Mouse (Mus musculus) naive thymus-derived CD4-positive, alpha-beta T cell, adult 2 months (primary cell): ENCODE measurements at regions not wholly inside any gene's neighbourhood (a gene's known extent, or its start where the extent isn't known, plus 50 kb on each side); places are given as distances from the start of the nearest gene placed in this dataset.

ENCODE experiments used
- DNase-seq: peaks from one replicate; pipeline ENCODE4 v3.0.0-alpha.2; 2011; ENCODE audit warnings: low read depth

GRCm38 (mm10) chr13:110584765-110585164 is 189.9 kb downstream of the Plk2 start:
- no peak for DNase-seq

GRCm38 (mm10) chr13:110594630-110595029 is 199.8 kb downstream of the Plk2 start:
- no peak for DNase-seq

- DNase-seq, result no peak
Measured at GRCm38 (mm10) chr13:110599666-110600065, 204.8 kb downstream of the Plk2 start.

DNA sequence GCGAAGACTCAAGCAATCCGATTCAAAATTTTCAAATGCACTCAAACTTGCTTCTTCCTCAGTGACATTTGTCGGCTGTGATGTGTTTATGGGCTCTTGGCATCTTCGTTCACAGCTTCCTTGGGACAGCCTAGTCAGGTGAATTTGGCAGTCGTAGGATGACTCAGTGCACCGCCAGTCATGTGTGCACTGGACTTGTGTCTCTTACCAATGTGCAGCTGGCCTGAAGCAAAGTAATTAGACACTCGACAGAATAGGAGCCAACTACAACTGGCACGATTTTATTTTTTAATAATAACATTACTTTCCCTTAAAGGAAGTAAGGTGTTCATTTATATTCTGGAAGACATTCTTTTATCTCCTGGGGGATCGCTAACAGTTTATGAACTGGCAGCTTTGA is 205.5 kb downstream of the Plk2 start:
- no peak for DNase-seq

- no peak for DNase-seq
Measured at GRCm38 (mm10) chr13:110601352-110601751, 206.5 kb downstream of the Plk2 start.

- no peak for DNase-seq
Measured at GRCm38 (mm10) chr13:110601840-110602239, 207.0 kb downstream of the Plk2 start.

- DNase-seq, result no peak
Measured at GRCm38 (mm10) chr13:110602894-110603293, 208.0 kb downstream of the Plk2 start.

DNA sequence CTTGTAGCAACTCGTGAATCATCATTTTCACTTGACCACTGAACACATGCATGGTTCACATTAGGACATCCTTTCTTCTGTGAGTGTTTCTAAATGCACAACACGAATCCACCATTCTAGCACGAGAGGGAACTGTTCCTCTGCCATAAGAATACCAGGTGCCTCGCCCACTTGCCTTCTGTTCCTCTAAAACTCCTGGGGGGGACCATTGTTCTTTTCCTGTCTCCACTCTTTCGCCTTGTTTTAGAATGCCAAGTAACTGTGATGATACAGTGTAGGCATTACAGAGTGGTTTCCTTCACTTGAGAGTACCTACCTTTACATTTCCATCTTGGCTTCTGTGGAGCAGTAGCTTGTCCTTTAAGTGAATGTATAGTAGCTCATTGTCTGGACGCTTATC is 224.2 kb downstream of the Plk2 start:
- DNase-seq, result no peak

DNA sequence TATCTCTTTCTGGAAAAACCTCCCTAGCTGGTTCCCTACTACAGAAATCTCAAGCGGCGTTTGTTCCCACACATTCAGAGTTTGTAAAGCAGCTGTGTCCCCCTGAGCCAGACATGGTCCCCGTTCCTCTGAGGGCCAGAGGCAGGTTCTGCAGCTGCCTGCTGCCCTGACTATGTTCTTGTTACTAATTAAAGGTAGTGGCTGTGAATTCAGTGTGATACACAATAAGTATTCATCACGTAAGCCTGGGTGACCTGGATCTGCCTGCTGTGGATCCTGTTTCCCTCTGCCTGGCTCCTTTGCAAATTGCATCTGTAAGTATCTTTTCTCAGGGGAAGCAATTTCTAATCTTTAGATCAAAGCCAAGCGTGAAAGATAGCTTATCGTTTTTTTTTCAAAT is 232.3 kb downstream of the Plk2 start:
- DNase-seq, result no peak

- no peak for DNase-seq
Measured at GRCm38 (mm10) chr13:110627732-110628131, 232.9 kb downstream of the Plk2 start.

- no peak for DNase-seq
Measured at GRCm38 (mm10) chr13:110628201-110628600, 233.4 kb downstream of the Plk2 start.

DNA sequence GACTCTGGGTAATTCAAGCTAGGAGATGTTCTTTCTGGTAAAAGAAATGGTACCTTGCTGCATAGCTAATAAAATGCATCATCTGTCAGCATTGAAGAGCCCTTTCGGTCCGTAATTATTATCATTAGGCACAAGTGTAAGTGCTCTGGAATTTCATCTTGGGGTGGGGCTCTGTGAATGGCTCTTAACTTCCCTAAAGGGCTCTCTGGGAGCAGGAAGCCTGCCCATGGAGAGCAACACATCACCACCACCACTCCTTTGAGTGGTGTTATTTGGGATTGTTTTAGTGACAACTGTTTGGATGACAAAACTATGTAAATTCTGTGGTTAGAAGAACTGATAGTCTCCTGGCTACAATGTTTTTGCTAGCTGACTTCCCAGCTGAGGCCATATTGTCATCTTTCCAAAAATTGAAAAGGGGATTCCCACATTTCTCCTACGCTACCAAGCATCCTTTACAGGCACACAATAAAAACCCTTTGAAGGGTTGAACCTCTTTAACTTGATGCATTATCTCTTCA is 238.5 kb downstream of the Plk2 start:
- no peak for DNase-seq

DNA sequence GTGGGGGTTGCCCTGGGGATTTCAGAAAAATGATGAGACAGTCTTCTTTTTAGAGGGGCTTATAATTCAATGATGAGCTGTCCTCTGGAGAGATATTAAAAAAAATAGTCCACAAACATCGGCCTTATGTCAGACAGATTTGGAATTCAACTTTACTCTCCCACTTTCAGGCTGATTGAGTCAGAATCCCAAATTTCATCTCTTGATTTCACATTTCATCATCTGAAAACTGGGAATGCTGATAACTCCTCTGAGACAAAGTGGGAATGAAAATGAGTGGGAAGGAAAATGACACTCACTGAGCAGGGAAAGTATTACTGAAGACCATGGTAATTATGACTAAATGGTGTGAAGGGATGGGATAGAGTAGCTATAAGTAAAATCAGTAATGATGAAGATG is 239.1 kb downstream of the Plk2 start:
- no peak for DNase-seq

DNA sequence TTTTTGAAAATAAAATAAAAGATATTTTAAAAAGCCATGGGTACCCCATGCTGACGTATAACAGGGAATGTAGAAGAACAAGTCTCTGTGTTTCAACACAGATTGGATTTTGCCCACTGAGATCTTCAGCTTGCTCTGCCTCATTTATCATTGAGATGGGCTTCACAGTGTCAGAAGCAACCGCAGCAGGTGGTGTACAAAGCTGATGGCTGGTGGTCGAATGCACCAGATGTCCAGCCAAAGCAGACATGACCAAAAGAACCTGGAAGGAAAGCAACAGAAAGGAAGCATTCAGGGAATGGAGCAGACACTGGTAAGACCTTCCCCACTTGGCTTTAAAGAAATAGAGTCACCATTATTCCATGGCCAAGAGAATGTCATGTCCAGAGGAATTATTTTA is 247.9 kb downstream of the Plk2 start:
- DNase-seq, result no peak

GRCm38 (mm10) chr13:110643198-110643896 is 248.5 kb downstream of the Plk2 start:
- DNase-seq, result no peak

GRCm38 (mm10) chr13:110643897-110644213 is 249.0 kb downstream of the Plk2 start:
- no peak for DNase-seq

DNA sequence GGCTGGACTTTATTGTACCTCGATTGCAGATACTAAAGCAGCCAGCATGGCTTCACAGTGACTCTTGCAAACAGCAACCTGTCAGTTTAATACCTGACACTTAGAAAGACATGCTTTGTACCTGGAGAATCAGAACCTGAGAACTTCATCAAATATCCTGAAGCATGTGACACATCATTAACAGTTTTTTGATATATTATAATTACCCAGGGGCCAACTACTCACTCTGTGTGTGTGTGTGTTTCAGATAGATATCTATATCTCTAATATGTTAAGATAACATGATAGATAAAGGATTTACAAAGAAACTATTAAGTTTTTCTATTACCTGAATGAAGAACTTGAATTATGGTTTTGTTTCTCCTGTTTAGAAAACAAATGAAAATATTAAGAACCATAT is 254.5 kb downstream of the Plk2 start:
- no peak for DNase-seq

DNA sequence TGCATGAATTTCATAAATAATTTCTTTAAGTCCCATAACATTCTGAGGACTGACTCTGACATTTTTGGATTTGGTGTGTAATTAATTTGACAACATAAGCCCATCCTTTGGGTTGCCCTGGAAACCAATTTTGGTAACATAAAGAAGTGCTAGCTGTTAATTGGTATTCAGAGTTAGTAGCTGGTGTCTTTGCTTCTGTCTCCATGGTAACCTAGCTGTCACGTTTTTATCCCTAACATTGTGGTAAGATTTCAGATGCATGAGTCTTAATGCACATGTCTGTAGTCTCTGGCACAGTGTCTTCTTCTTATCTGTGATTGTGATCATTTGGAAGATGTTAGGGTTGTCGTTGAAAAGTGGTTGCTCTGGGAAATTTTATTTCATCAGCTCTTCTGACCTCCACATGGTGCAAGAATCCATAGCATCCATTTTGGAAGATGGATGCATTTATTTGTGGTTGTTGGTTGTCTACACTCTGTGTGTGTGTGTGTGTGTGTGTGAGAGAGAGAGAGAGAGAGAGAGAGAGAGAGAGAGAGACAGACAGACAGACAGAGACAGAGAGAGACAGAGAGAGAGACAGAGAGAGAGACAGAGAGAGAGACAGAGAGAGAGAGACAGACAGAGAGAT is 255.1 kb downstream of the Plk2 start:
- no peak for DNase-seq

DNA sequence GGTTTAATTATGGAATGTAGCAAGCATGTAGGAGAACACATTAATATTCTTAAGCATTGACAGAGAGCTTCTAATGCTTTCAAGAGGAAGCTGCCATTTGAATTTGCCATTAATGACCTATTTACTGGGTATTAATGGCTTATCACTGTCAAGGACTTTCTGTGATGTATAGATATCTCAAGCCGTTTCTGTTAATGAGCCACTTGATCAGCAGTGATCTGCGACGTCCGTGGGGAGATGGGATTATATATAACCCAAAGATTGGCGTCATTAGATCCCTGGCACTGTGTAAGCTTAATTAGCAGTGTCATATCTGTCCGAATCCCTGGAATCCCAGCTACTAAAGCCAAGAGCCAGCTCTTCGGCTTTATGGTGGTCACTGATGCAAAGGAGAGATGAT is 257.4 kb downstream of the Plk2 start:
- DNase-seq, result no peak

GRCm38 (mm10) chr13:110665073-110665800 is 270.4 kb downstream of the Plk2 start:
- DNase-seq, result no peak

DNA sequence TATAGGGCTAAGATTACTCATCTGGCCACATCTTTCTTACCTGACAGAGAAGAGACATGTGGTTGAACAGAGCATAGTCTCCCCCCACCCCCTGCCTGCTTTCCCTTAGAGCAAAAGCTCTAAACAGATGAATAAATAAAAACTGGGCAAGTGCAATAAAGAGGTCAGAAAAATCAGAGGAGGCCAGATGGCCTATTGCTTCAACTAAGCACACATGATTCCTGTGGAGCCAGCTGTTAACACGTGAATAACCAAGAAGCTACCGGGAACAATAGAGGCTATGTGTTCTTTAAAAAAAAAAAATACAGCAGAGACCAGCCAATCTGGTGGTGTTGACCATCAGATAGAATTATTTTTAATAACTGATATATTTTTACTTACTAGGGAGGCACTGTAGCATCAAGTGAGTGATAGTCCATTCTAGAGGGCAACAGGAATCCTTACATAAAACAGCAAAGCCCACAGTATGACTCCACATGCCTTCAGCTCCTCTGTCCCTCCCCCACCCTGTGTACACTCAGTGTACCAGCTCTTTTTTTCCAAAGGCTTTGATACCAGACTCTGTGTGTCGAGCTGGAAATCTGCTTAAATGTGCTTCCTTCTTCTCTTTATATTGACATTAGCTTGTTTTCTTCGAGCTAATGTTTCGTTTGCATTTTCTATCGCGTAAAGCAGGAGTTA is 272.6 kb downstream of the Plk2 start:
- no peak for DNase-seq

DNA sequence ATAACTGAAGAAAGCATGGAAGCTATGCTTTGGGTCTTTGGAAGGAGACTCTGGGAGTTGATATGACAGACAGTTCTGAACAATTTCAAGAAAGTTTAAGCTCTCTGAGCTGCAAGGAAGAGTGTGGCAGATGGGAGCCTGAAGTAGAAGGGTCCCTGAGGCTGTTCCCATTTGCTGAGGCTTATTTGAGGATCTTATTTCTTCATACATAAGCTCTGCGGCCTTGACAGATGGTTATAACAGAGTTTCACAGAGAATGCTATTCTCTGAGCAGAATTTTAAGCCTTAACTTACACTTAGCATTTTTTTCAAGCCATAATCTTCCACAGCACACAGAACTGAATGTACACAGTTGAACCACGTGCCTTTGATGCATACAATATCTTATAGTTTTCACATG is 278.7 kb downstream of the Plk2 start:
- no peak for DNase-seq
